Mouse (Mus musculus) midbrain, postnatal 0 days (tissue): ENCODE data around the gene Btbd8. TPM values are rescaled to one million over a fixed set of nuclear protein-coding genes. Genes with fewer than 3 reads are reported as not detected.

Experiments used
- ATAC-seq: fragments of 200-750 bp; cut with Nextera tagmentation; 2 replicates; pipeline ENCODE4 v1.8.0; 2017; ENCODE audit warnings: moderate number of reproducible peaks, mild to moderate bottlenecking, moderate TSS enrichment, moderate library complexity; ENCODE audit not compliant: low FRiP score
- DNase-seq: peaks from one replicate; pipeline ENCODE4 v3.0.0-alpha.2; 2015; ENCODE audit warnings: low spot score
- H3K27ac ChIP-seq: fragments of 300-500 bp; sonication (generic); 2 replicates; pipeline ENCODE4 v1.5.1; 2014; ENCODE audit warnings: low read depth, mild to moderate bottlenecking, low read length, mixed read lengths
- H3K27me3 ChIP-seq: fragments of 300-500 bp; sonication (generic); 2 replicates; pipeline ENCODE4 v1.6.1; 2014; ENCODE audit warnings: low read length, control low read depth, mixed read lengths; ENCODE audit not compliant: insufficient read depth
- H3K36me3 ChIP-seq: fragments of 300-500 bp; sonication (generic); 2 replicates; pipeline ENCODE4 v1.6.1; 2014; ENCODE audit warnings: low read length, control low read depth, mixed read lengths; ENCODE audit not compliant: insufficient read depth
- H3K4me1 ChIP-seq: fragments of 300-500 bp; sonication (generic); 2 replicates; pipeline ENCODE4 v1.6.1; 2014; ENCODE audit warnings: mild to moderate bottlenecking, control low read depth, antibody characterized with exemption, low read length, mixed read lengths; ENCODE audit not compliant: insufficient read depth
- H3K4me2 ChIP-seq: fragments of 300-500 bp; sonication (generic); 2 replicates; pipeline ENCODE4 v1.6.1; 2014; ENCODE audit warnings: low read depth, mild to moderate bottlenecking, low read length, mixed read lengths; ENCODE audit not compliant: poor library complexity, severe bottlenecking
- H3K4me3 ChIP-seq: fragments of 300-500 bp; sonication (generic); 2 replicates; pipeline ENCODE4 v1.5.1; 2014; ENCODE audit warnings: low read depth, mild to moderate bottlenecking, low read length, moderate library complexity
- H3K9ac ChIP-seq: fragments of 300-500 bp; sonication (generic); replicated peaks from 2 replicates; pipeline ENCODE4 v1.6.1; 2014; ENCODE audit warnings: mild to moderate bottlenecking, low read length, moderate library complexity, mixed read lengths; ENCODE audit not compliant: poor library complexity, severe bottlenecking
- H3K9me3 ChIP-seq: fragments of 300-500 bp; sonication (generic); 2 replicates; pipeline ENCODE4 v1.6.1; 2016; ENCODE audit warnings: low read length, control low read depth
- CTCF ChIP-seq: IDR thresholded peaks from 2 replicates; pipeline ENCODE4 v1.5.1; 2016; ENCODE audit warnings: antibody characterized with exemption, mild to moderate bottlenecking
- WGBS: fragments of 180-500 bp; shearing (Covaris S2); extraction: QIAGEN DNeasy Blood & Tissue Kit; methylation state at CpG from one replicate; pipeline ENCODE4 v1.1.7; 2014; 5-methylcytosine and 5-hydroxymethylcytosine counted together
- polyA plus RNA-seq: library from polyadenylated mRNA; unstranded; fragments of >200 nt; fragmentation: Nextera tagmentation; extraction: Ambion mirVana; gene quantifications from 2 replicates; pipeline ENCODE4 v1.2.1, GENCODE M21; 2015
- total RNA-seq: library from RNA; depleted of rRNA; stranded (reverse); fragments of >200 nt; gene quantifications from 2 replicates; pipeline ENCODE4 v1.2.3, GENCODE M21; 2014

Gene Btbd8
- total and polyA plus RNA-seq, 2 experiments from 2014 or later = 24.9 to 38.9 TPM

DNA sequence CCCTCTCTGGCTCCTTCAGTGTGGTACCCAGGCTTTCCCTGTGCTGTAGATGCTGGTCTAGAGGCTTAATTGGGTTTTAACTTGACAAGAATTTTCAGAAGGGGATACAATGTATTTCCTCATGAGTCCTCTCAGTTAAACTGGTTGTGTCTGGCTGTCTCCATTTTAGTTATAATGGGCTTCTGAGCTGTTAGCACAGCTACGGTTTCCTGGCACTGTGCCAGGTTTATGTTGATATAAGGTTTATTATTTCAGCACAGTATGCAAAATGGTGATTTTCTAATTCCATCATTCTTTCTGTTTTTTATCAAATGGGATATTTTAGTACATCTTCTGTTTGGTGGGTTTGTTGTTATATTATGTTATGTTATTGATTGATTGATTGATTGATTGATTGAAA is 16.1 kb upstream of the Btbd8 start:
- ATAC-seq = no peak
- no peaks in the 10 kb centered on the region for H3K9me3 ChIP-seq
- WGBS = 47% methylated on average over 1 of the region's 1 CpGs

DNA sequence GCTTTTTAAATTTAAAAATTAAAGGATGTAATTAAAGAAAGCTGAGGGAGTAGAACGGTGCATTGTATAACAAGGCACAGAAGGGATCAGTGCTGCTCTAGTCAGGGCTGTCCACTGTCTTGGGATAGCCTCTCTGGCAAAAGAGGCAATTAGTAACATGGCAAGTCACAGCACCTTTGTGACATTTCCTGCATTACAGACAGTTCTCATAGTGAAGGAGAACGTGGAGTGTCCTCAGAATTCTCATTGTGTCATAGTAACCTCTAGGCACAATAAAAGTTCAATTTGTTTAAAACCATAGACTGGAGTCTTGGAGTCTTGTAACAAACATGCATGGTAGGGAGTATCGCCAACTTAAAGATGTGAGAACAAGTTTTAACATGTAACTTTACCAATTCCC is 6.5 kb upstream of the Btbd8 start, which contains the start of gene Lpcat2b:
Lpcat2b (plus strand) TSS at position 301 of the 400 bp plus-strand sequence.
- no peaks in the 10 kb centered on the region for H3K4me1 ChIP-seq
- no peaks in the 10 kb centered on the region for H3K36me3 ChIP-seq
- no peak within 1 kb of the TSS for H3K4me2 ChIP-seq
- 0 out of 2 replicates have a peak, but pooled peaks cover 4% of the 10 kb centered on the region for H3K27me3 ChIP-seq
- no peak for DNase-seq
- no peak within 1 kb of the TSS for H3K27ac ChIP-seq
- H3K9me3 ChIP-seq = no peaks in the 10 kb centered on the region
- ATAC-seq = no peak
- no peak for TF ChIP-seq CTCF
- no peak within 1 kb of the TSS for H3K4me3 ChIP-seq
- H3K9ac ChIP-seq = no peak within 1 kb of the TSS
- 86% methylated on average over 3 of the region's 3 CpGs for WGBS

More for the DNA sequence above, 16.1 kb upstream of the Btbd8 start:
- Histone ChIP-seq H3K27me3 (no peaks in the 10 kb centered on the region), H3K4me1 (no peaks in the 10 kb centered on the region), H3K36me3 (no peaks in the 10 kb centered on the region), H3K4me3 (no peak overlapping the region), H3K4me2 (no peak overlapping the region), H3K27ac (no peak overlapping the region), H3K9ac (no peak overlapping the region)
- no peak for DNase-seq
- TF ChIP-seq CTCF = no peak

DNA sequence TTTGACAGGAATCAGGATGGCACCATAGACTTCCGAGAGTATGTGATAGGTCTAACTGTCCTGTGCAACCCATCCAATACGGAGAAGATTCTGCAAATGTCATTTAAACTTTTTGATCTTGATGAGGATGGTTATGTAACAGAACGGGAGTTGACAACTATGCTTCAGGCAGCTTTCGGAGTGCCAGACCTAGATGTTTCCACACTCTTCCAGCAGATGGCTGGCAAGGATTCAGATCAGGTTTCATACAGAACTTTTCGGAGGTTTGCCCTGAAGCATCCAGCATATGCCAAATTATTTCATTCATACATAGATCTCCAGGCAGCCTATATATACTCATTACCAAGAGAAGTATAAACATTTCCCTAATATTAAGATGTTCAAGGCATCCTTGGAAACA is 3.8 kb upstream of the Btbd8 start:
- Histone ChIP-seq H3K27ac (no peak overlapping the region), H3K36me3 (no peaks in the 10 kb centered on the region), H3K4me3 (no peak overlapping the region), H3K27me3 (0 out of 2 replicates have a peak, but pooled peaks cover 4% of the 10 kb centered on the region), H3K4me1 (no peaks in the 10 kb centered on the region; the same call in 1 of the 2 replicates), H3K9me3 (no peaks in the 10 kb centered on the region), H3K9ac (no peak overlapping the region), H3K4me2 (no peak overlapping the region)
- TF ChIP-seq CTCF = no peak
- ATAC-seq (no peak), DNase-seq (no peak)
- WGBS = 83% methylated on average over 5 of the region's 5 CpGs

DNA sequence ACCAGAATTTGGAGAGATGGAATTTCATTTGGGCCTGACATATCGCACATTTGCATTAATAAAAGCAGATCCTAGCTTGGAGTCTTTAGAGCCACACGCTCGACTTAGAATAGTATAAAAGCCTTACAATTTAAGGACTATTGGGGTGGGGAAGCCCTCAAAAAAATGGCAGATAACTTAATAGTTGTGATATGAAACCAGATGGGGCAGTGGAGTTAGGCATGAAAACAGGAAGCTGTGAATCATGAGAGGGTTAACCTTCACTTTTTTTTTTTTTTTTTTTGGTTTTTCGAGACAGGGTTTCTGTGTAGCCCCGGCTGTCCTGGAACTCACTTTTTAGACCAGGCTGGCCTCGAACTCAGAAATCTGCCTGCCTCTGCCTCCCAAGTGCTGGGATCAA is 1.6 kb upstream of the Btbd8 start:
- Histone ChIP-seq H3K9me3 (no peaks in the 10 kb centered on the region), H3K27ac (no peak overlapping the region), H3K9ac (no peak overlapping the region), H3K36me3 (no peaks in the 10 kb centered on the region), H3K27me3 (0 out of 2 replicates have a peak, but pooled peaks cover 4% of the 10 kb centered on the region), H3K4me3 (no peak overlapping the region), H3K4me2 (no peak overlapping the region), H3K4me1 (no peaks in the 10 kb centered on the region; the same call in 1 of the 2 replicates)
- TF ChIP-seq CTCF = no peak
- ATAC-seq (no peak), DNase-seq (no peak)
- WGBS = 97% methylated on average over 5 of the region's 6 CpGs

DNA sequence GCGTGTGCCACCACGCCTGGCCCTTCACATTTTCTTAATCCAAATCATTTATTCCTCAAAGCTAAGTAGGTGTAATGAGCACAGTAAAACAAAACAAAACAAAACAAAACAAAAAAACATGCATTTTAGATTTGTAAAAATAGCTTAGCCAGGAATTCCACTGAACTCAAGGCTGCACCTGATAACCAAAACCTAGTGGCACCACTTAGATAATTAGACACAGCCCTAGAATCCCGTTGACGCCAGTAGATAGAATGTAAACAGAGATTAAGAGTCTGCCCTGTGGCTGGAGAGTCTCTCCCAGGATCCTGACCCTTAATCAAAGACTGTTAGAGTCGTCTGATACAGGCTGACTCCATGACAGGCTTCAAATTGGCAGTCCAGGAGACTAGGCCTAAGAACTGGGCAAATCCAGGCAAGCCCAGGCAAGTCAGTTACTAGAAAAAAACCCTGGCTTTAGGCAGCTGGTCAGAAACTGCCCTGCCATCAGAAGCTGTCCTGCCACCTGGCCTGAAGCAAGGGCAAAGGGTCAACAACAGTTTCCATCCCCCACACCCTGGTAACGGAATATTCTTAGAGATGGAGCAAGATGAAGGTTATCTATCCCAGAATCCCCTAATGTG is 1.1 kb upstream of the Btbd8 start:
- WGBS = 81% methylated on average over 6 of the region's 6 CpGs
- Histone ChIP-seq H3K4me3 (no peak overlapping the region), H3K9me3 (no peaks in the 10 kb centered on the region), H3K9ac (no peak overlapping the region), H3K4me2 (no peak overlapping the region), H3K4me1 (no peaks in the 10 kb centered on the region; the same call in 1 of the 2 replicates), H3K27me3 (0 out of 2 replicates have a peak, but pooled peaks cover 4% of the 10 kb centered on the region), H3K27ac (no peak overlapping the region), H3K36me3 (no peaks in the 10 kb centered on the region)
- ATAC-seq (no peak), DNase-seq (no peak)
- no peak for TF ChIP-seq CTCF

DNA sequence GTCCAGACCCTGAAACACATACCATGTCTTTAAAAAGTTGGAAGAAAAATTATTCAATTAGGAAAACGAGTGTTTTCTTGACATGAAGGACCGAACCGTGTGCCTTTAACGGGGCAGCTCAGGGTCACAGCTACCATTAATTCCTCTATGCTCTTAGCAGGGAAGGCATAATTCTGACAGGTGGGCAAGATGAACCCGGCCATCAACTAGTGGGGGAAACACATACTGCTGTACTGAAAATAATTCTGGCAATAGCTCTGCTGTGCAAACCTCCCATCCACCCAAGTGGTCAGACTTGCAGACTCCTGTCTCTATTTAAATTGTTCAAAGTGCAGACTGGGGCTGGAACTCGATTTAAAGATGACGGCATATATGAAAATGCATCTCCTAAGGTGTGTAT is 556 bp downstream of the Btbd8 start:
- no peaks in the 10 kb centered on the region for H3K9me3 ChIP-seq
- H3K4me3 ChIP-seq = peak overlapping the region; percentile 85
- WGBS = 22% methylated on average over 7 of the region's 7 CpGs
- ATAC-seq (peak; percentile 35), DNase-seq (peak; percentile 25)
- H3K36me3 ChIP-seq = no peaks in the 10 kb centered on the region
- peak; percentile 33; the same call in 1 of the 2 replicates for TF ChIP-seq CTCF
- H3K9ac ChIP-seq = peak overlapping the region; percentile 98
- H3K4me1 ChIP-seq = no peaks in the 10 kb centered on the region; the same call in 1 of the 2 replicates
- H3K27ac ChIP-seq = peak overlapping the region; percentile 94
- peak overlapping the region; percentile 61 for H3K4me2 ChIP-seq
- H3K27me3 ChIP-seq = 0 out of 2 replicates have a peak, but pooled peaks cover 4% of the 10 kb centered on the region
